Mouse (Mus musculus) frontal cortex, postnatal 36 days (tissue): ENCODE measurements around the gene 4833439L19Rik.
A peak's percentile ranks its signal among the peaks of the same experiment; 100 is the strongest.

Experiments used
- DNase-seq, 2 experiments: peaks; one replicate each; pipeline ENCODE4 v3.0.0; 2022; ENCODE audit warnings: low spot score in 2 of 2

Gene 4833439L19Rik

DNA sequence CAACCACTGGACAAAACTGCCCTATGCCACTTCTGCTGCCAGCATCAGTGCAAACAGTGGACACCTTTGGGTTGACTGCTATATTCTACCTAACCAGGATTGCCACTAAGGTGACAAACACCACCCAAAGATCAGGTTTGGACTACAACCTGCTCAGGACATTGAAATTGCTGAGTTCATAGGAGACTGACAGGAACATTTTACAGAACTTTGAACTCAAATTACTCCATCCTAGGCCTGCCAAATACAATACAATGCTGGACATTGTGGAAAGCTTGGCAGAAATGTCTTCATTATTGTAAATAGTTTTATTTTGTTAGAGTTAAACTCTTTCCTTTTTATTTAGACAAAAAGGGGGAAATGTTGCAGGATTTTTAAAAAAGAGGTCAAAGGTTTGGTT, 44.1 kb downstream of the 4833439L19Rik start:
- no peak for DNase-seq

- DNase-seq, result no peak
Measured at GRCm38 (mm10) chr13:54520221-54520620, 45.0 kb downstream of the 4833439L19Rik start.

DNA sequence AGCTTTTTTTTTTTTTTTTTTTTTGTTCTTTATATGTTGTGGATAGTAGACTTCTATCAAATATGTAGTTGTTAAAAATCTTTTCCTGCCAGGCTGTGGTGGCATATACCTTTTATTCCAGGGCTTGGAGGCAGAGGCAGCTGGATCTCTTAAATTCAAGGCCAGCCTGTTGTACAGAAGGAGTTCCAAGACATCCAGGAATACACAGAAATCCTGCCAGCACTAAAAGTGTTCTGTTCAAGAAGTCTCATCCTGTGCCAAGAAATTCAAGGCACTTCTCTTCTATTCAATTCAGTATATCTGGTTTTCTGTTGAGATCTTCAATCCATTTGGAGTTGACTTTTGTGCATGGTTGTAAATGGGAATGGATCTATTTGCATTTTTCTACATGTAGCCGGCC, 59.3 kb downstream of the 4833439L19Rik start:
- DNase-seq, result peak in 1 of 2 experiments; percentile 35

GRCm38 (mm10) chr13:54504611-54505260, 60.5 kb downstream of the 4833439L19Rik start:
- DNase-seq, result no peak

DNA sequence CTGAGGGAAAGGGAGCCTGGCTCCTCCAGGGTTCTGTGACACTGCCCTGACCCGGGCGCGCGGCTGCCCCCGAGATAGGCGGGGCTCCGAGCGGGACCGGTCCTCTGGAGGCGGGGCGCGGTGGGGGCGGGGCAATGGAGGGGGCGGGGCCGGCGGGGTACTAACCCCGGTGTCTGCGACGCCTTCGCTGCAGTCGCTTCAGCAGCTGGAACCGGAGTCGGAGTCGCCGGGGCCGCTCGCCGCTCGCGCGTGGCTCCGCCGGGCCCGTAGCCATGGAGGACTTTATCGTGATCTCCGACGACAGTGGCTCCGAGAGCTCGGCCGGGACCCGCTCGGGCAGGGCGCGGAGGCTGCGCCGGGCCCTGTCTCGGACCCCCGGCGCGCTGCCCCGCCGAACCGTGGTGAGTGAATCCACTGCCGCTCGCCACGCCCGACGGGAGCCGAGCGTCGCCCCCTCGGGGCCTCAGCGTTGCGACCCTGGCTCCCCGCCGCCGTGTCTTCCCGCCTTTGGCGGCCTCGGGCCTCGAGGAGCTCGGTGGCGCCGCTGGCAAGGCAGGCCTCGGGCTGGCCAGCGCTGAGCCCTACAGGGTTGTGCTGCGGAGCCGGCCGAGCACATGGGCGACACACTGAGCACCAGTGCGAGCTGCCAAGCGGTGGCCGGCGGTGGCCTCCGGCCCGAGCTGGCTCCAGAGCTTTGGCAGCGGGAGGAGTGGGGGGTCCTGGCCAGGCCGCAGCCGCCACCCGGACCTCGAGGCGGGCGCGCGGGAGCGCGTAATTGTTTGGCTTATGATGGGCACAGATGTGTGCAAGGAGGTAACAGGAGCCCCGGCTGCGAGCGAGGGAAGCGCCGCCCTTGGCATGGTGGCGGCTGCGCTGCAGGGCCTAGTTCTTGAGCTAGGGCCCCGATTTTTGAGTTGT, 61.4 kb downstream of the 4833439L19Rik start, which contains the start of gene Simc1:
Gene Simc1 (plus strand): TSS at position 176 of the 918 bp plus-strand sequence.
- DNase-seq, result peak; percentile 57

DNA sequence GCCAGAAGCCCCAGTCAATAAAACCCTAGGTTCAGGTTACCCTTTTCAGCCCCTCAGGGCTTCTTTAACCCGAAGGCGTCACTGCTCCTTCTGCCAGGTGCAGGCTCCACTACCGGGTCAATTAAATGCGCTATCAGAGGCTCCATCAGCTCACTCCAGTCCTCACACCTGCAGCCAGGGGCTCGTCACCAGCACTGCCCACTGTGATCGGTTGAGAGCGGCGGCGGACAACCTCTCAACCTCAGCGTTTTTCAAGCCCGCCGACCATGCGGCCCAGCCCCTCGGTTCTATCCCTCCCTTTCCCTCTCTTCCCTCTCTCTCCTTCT, 62.0 kb downstream of the 4833439L19Rik start:
- DNase-seq, result no peak

DNA sequence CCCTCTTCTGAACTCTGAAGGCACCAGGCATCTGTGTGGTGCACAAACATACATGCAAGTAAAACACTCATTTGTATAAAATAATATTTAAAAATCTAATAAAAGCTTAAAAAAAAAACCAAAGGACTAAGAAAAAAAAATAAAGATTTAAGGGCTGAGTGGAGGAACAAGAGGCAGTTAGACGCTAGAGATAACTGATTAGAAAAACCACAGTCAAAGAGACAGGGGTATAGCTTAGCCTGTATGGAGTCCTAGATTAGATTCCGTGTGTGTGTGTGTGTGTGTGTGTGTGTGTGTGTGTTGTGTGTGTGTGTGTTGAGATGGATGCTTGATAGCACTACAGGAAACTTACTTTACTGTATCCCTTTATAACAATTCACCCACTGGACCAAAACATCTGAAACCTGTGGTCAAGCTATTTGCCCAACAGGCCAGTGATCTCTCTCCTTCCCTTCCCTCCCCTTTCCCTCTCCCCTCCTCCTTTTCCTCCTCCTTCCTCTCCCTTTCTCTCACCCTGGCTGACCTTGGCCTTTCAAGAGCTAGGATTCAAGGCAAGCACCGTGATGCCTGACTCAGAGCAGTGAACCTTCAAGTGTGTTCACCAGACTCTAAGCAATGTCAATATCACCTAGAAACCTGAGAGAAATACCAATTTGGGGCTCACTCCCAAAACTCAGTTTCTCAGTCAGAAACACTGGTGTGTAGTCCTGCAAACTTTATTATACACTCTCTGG, 63.1 kb downstream of the 4833439L19Rik start:
- no peak for DNase-seq

DNA sequence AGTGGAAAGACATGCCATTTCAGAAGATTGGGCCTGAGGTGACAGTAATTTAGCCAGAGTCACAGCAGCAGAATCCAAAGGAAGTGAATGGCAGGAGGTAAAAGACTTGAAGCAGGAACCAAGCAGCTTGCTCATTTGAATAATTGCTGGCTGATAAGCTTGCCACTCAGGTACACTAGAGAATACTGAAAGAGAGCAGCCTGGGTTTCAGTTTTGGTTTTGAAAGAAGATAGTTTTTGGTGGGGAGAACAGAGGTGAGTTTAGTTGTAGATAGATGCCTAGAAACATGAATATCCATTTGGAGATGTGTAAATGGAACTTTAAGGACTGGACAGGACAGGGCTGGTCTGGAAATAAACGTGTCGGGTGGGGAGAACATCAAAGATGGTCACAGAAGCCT, 63.9 kb downstream of the 4833439L19Rik start:
- DNase-seq, result no peak
